Mouse (Mus musculus) midbrain, embryonic 13.5 days (tissue): Measurements from ENCODE around the gene Kcnq2. TPM values are rescaled to one million over a fixed set of nuclear protein-coding genes. Genes with fewer than 3 reads are reported as not detected.

Experiments
- ATAC-seq: fragments of 200-750 bp; cut with Nextera tagmentation; 2 replicates; pipeline ENCODE4 v1.8.0; 2017; ENCODE audit warnings: mild to moderate bottlenecking, moderate TSS enrichment, moderate library complexity
- H3K27ac ChIP-seq: fragments of 300-500 bp; sonication (generic); 2 replicates; pipeline ENCODE4 v1.5.1; 2015; ENCODE audit warnings: inconsistent platforms, mild to moderate bottlenecking, moderate library complexity
- H3K27me3 ChIP-seq: fragments of 300-500 bp; sonication (generic); 2 replicates; pipeline ENCODE4 v1.6.1; 2015; ENCODE audit warnings: mild to moderate bottlenecking, inconsistent platforms
- H3K36me3 ChIP-seq: fragments of 300-500 bp; sonication (generic); 2 replicates; pipeline ENCODE4 v1.6.1; 2015; ENCODE audit warnings: mild to moderate bottlenecking, inconsistent platforms
- H3K4me1 ChIP-seq: fragments of 300-500 bp; sonication (generic); replicated peaks from 2 replicates; pipeline ENCODE4 v1.6.1; 2015; ENCODE audit warnings: inconsistent platforms
- H3K4me2 ChIP-seq: fragments of 300-500 bp; sonication (generic); replicated peaks from 2 replicates; pipeline ENCODE4 v1.6.1; 2015; ENCODE audit warnings: moderate library complexity, mild to moderate bottlenecking, inconsistent platforms
- H3K4me3 ChIP-seq: fragments of 300-500 bp; sonication (generic); replicated peaks from 2 replicates; pipeline ENCODE4 v1.5.1; 2015; ENCODE audit warnings: mild to moderate bottlenecking, inconsistent platforms
- H3K9ac ChIP-seq: fragments of 300-500 bp; sonication (generic); replicated peaks from 2 replicates; pipeline ENCODE4 v1.6.1; 2015; ENCODE audit warnings: mild to moderate bottlenecking, inconsistent platforms
- H3K9me3 ChIP-seq: fragments of 300-500 bp; sonication (generic); 2 replicates; pipeline ENCODE4 v1.6.1; 2016; ENCODE audit warnings: mild to moderate bottlenecking, inconsistent platforms
- WGBS: fragments of 180-500 bp; shearing (Covaris S2); methylation state at CpG from one replicate; pipeline ENCODE4 v1.1.7; 2015; 5-methylcytosine and 5-hydroxymethylcytosine counted together
- polyA plus RNA-seq: library from polyadenylated mRNA; unstranded; fragments of >200 nt; fragmentation: Nextera tagmentation; extraction: Ambion mirVana; gene quantifications from 2 replicates; pipeline ENCODE4 v1.2.1, GENCODE M21; 2015

Gene Kcnq2
- polyA plus RNA-seq, 1 experiment from 2014 or later = 47.3 TPM

DNA sequence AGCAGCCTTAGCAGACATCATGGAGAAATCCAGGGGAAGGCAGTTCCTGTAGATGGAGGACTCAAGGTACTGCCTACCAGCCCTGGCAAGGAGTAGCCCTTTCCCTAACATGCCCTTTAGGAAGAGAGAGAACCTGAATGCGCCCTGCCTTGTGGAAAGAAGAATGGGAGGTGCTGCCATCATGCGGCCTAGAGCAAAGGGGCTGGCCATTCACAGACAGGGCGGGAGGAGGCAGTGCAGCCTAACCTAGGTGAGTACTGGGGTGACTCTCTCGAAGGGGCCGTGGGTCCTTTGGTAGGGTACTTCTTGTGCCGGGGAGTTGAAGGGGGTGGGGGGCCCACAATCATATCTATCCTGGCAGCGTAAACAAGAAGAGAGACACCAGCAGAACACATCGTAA lies 50.1 kb downstream of the Kcnq2 start:
- H3K27ac ChIP-seq = no peak overlapping the region
- ATAC-seq = no peak
- WGBS = 70% methylated on average over 8 of the region's 8 CpGs

GRCm38 (mm10) chr2:181083945-181084344 lies 51.2 kb downstream of the Kcnq2 start:
- peaks cover 75% of the 10 kb centered on the region for H3K36me3 ChIP-seq
- H3K27me3 ChIP-seq = no peaks in the 10 kb centered on the region
- H3K9me3 ChIP-seq = no peaks in the 10 kb centered on the region
- ATAC-seq = no peak
- no peak overlapping the region for H3K4me2 ChIP-seq
- no peak overlapping the region for H3K9ac ChIP-seq
- H3K27ac ChIP-seq = no peak overlapping the region
- WGBS = 64% methylated on average over 4 of the region's 4 CpGs
- no peaks in the 10 kb centered on the region for H3K4me1 ChIP-seq
- H3K4me3 ChIP-seq = no peak overlapping the region

More for the DNA sequence above, 50.1 kb downstream of the Kcnq2 start:
- Histone ChIP-seq H3K27me3 (no peaks in the 10 kb centered on the region), H3K36me3 (peaks cover 71% of the 10 kb centered on the region), H3K9me3 (no peaks in the 10 kb centered on the region), H3K4me3 (no peak overlapping the region), H3K4me1 (no peaks in the 10 kb centered on the region), H3K9ac (no peak overlapping the region), H3K4me2 (no peak overlapping the region)

DNA sequence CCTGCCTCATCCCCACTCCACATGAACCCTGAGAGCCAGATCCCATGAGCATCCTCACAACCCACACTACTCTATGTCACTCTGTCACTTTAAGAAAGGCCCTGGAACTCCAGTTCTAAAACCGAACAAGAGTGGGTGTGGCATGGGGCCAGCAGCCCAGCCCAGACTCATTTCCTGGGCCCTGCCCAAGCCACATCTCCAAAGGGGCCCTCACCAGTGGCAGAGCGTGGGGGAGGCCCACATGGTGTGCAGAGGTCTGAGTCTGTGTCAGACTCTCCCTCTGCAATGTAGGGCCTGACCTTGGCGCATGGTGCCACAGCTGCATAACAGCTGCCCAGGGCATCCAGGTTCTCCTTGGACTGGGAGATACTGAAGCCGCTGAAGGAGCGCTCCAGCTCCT lies 54.2 kb downstream of the Kcnq2 start:
- H3K27me3 ChIP-seq = 0 out of 2 replicates have a peak, but pooled peaks cover under 1% of the 10 kb centered on the region
- no peak overlapping the region for H3K9ac ChIP-seq
- ATAC-seq = no peak
- H3K9me3 ChIP-seq = no peaks in the 10 kb centered on the region
- no peak overlapping the region for H3K4me3 ChIP-seq
- WGBS = 63% methylated on average over 5 of the region's 5 CpGs
- H3K4me1 ChIP-seq = no peaks in the 10 kb centered on the region
- no peak overlapping the region for H3K27ac ChIP-seq
- peaks cover 50% of the 10 kb centered on the region for H3K36me3 ChIP-seq
- H3K4me2 ChIP-seq = no peak overlapping the region

- Histone ChIP-seq H3K4me3 (no peak overlapping the region), H3K36me3 (peaks cover 39% of the 10 kb centered on the region), H3K9me3 (no peaks in the 10 kb centered on the region), H3K27ac (no peak overlapping the region), H3K27me3 (0 out of 2 replicates have a peak, but pooled peaks cover 2% of the 10 kb centered on the region), H3K4me2 (no peak overlapping the region), H3K4me1 (no peaks in the 10 kb centered on the region), H3K9ac (no peak overlapping the region)
- no peak for ATAC-seq
- WGBS = 85% methylated on average over 2 of the region's 2 CpGs
These were observed 55.6 kb downstream of the Kcnq2 start for GRCm38 (mm10) chr2:181079518-181079917.

- WGBS = 90% methylated on average over 2 of the region's 2 CpGs
- no peak for ATAC-seq
- H3K27ac ChIP-seq = no peak overlapping the region
- peaks cover 37% of the 10 kb centered on the region for H3K36me3 ChIP-seq
- 0 out of 2 replicates have a peak, but pooled peaks cover 2% of the 10 kb centered on the region for H3K27me3 ChIP-seq
- no peak overlapping the region for H3K9ac ChIP-seq
- no peak overlapping the region for H3K4me2 ChIP-seq
- H3K9me3 ChIP-seq = no peaks in the 10 kb centered on the region
- no peak overlapping the region for H3K4me3 ChIP-seq
- no peaks in the 10 kb centered on the region for H3K4me1 ChIP-seq
These were observed 56.2 kb downstream of the Kcnq2 start for GRCm38 (mm10) chr2:181078908-181079307.

- Histone ChIP-seq H3K9me3 (no peaks in the 10 kb centered on the region), H3K4me1 (no peaks in the 10 kb centered on the region), H3K27ac (no peak overlapping the region), H3K4me3 (no peak overlapping the region), H3K9ac (no peak overlapping the region), H3K36me3 (peaks cover 8% of the 10 kb centered on the region), H3K4me2 (no peak overlapping the region), H3K27me3 (0 out of 2 replicates have a peak, but pooled peaks cover 2% of the 10 kb centered on the region)
- WGBS = 85% methylated on average over 12 of the region's 12 CpGs
- no peak for ATAC-seq
These were observed 59.6 kb downstream of the Kcnq2 start for GRCm38 (mm10) chr2:181075501-181075900.

DNA sequence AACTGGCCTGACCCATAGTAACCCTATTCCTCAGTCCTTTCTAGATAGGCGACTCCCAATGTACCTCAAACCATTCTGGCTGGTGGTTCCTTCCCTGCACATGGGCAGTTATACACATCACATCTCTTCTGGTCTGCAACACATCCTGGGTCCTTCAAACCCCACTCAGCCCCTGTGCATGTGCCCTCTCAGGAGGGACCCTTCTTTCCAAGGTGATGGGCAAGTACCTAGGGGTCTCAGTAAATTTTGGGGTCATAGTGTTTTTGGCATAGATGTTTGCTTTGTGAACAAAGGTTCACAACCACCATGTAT lies 62.7 kb downstream of the Kcnq2 start:
- H3K36me3 ChIP-seq = no peaks in the 10 kb centered on the region
- peak; percentile 63 for ATAC-seq
- H3K9me3 ChIP-seq = no peaks in the 10 kb centered on the region
- no peak overlapping the region for H3K4me2 ChIP-seq
- H3K4me3 ChIP-seq = no peak overlapping the region
- 4% methylated on average over 1 of the region's 1 CpGs for WGBS
- H3K9ac ChIP-seq = no peak overlapping the region
- no peak overlapping the region for H3K27ac ChIP-seq
- no peaks in the 10 kb centered on the region for H3K4me1 ChIP-seq
- H3K27me3 ChIP-seq = 0 out of 2 replicates have a peak, but pooled peaks cover 2% of the 10 kb centered on the region

- Histone ChIP-seq H3K4me3 (no peak overlapping the region), H3K4me1 (no peaks in the 10 kb centered on the region), H3K27ac (no peak overlapping the region), H3K9me3 (no peaks in the 10 kb centered on the region), H3K36me3 (no peaks in the 10 kb centered on the region), H3K4me2 (no peak overlapping the region), H3K9ac (no peak overlapping the region), H3K27me3 (0 out of 2 replicates have a peak, but pooled peaks cover 2% of the 10 kb centered on the region)
- WGBS = 59% methylated on average over 7 of the region's 7 CpGs
- ATAC-seq = peak; percentile 79
These were observed 63.2 kb downstream of the Kcnq2 start for GRCm38 (mm10) chr2:181071706-181072402.

- WGBS = 71% methylated on average over 7 of the region's 7 CpGs
- no peak overlapping the region for H3K4me2 ChIP-seq
- no peaks in the 10 kb centered on the region for H3K27me3 ChIP-seq
- no peaks in the 10 kb centered on the region for H3K36me3 ChIP-seq
- H3K9me3 ChIP-seq = no peaks in the 10 kb centered on the region
- ATAC-seq = no peak
- H3K27ac ChIP-seq = no peak overlapping the region
- H3K9ac ChIP-seq = no peak overlapping the region
- H3K4me3 ChIP-seq = no peak overlapping the region
- no peaks in the 10 kb centered on the region for H3K4me1 ChIP-seq
These were observed 65.0 kb downstream of the Kcnq2 start for GRCm38 (mm10) chr2:181070136-181070535.

GRCm38 (mm10) chr2:181068499-181068898 lies 66.6 kb downstream of the Kcnq2 start:
- Histone ChIP-seq H3K27ac (no peak overlapping the region), H3K36me3 (no peaks in the 10 kb centered on the region), H3K27me3 (no peaks in the 10 kb centered on the region), H3K9me3 (no peaks in the 10 kb centered on the region), H3K9ac (no peak overlapping the region), H3K4me1 (no peaks in the 10 kb centered on the region), H3K4me3 (no peak overlapping the region), H3K4me2 (no peak overlapping the region)
- 75% methylated on average over 5 of the region's 5 CpGs for WGBS
- ATAC-seq = no peak

DNA sequence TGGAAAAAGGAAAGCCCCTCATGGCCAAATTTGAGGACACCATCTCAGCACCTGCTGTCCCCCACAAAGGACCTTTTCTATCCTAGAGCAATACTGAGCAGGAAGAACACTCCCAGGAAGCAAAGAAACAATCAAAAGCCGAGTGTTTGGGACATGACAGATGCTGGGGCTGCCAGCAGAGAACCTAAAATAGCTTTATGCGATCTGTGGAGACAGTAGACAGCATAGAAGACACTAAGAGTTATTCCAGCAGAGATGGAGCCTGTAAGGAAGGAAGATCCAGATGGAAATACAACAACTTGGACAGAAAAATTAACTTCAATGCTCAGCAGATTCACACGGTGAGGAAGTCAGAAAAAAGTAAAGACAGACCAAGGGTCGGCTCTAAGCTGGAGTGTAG lies 69.3 kb downstream of the Kcnq2 start:
- no peak for ATAC-seq
- no peaks in the 10 kb centered on the region for H3K36me3 ChIP-seq
- H3K4me1 ChIP-seq = no peaks in the 10 kb centered on the region
- no peaks in the 10 kb centered on the region for H3K9me3 ChIP-seq
- H3K27ac ChIP-seq = no peak overlapping the region
- no peak overlapping the region for H3K4me2 ChIP-seq
- 60% methylated on average over 4 of the region's 4 CpGs for WGBS
- no peak overlapping the region for H3K4me3 ChIP-seq
- no peaks in the 10 kb centered on the region for H3K27me3 ChIP-seq
- no peak overlapping the region for H3K9ac ChIP-seq

DNA sequence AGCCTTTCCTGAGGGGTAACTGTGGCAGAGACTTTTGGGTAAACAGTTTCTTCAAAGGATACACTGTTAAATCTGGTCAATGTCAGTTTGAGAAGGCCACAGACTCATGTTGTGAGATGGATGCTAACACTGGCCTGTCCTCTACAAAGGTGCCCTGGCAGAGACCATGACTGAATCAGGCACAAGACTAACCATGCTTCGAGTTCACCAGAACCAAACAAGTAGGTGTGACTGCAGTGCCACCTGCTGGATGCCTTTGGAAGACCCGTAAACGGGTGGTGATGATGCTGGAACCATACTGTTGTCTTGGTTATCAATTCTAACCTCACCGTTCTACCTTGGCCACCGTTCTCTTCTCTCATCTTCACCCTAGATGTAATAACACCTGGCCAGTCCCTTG lies 75.0 kb downstream of the Kcnq2 start:
- H3K27me3 ChIP-seq = no peaks in the 10 kb centered on the region
- H3K27ac ChIP-seq = no peak overlapping the region
- WGBS = 18% methylated on average over 5 of the region's 5 CpGs
- H3K4me1 ChIP-seq = peaks cover 27% of the 10 kb centered on the region
- no peak overlapping the region for H3K9ac ChIP-seq
- H3K4me2 ChIP-seq = no peak overlapping the region
- H3K9me3 ChIP-seq = no peaks in the 10 kb centered on the region
- no peak overlapping the region for H3K4me3 ChIP-seq
- ATAC-seq = peak; percentile 74
- H3K36me3 ChIP-seq = no peaks in the 10 kb centered on the region

DNA sequence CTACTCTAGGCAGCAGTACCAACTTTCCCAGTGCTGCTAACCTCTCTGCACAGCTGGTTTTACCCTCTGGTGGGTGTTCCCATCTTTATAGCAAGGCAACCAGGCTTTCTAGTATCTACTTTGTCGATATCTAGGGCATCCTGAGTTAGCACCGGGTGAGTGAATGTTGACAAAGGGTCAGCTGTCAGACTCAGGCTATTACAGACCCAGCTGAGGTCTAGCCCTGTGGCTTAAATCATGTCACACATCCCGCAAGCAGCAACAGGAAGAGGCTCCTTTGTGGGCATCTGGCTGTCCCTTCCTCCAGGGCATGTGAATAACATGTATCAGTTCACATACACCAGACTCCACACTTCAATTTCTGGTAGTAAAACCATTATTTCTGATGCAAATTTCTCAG lies 76.9 kb downstream of the Kcnq2 start:
- peak overlapping the region; percentile 73; the same call in 1 of the 2 replicates for H3K27ac ChIP-seq
- H3K9ac ChIP-seq = no peak overlapping the region
- H3K4me1 ChIP-seq = peaks cover 27% of the 10 kb centered on the region
- WGBS = 49% methylated on average over 3 of the region's 3 CpGs
- no peak overlapping the region for H3K4me3 ChIP-seq
- no peaks in the 10 kb centered on the region for H3K9me3 ChIP-seq
- no peaks in the 10 kb centered on the region for H3K27me3 ChIP-seq
- no peaks in the 10 kb centered on the region for H3K36me3 ChIP-seq
- no peak overlapping the region for H3K4me2 ChIP-seq
- no peak for ATAC-seq
